Mouse (Mus musculus): ENCODE results near the gene Slc7a1.

GRCm38 (mm10) chr5:148389007-148389970 lies 10.4 kb downstream of the Slc7a1 start:
- TF ChIP-seq CTCF (IDR thresholded peaks at IDR 0.05) (no peak), EP300 (IDR thresholded peaks at IDR 0.05) (no peak)
